Mouse (Mus musculus): Measurements from ENCODE around the gene Sf1.

The Sf1 gene

DNA sequence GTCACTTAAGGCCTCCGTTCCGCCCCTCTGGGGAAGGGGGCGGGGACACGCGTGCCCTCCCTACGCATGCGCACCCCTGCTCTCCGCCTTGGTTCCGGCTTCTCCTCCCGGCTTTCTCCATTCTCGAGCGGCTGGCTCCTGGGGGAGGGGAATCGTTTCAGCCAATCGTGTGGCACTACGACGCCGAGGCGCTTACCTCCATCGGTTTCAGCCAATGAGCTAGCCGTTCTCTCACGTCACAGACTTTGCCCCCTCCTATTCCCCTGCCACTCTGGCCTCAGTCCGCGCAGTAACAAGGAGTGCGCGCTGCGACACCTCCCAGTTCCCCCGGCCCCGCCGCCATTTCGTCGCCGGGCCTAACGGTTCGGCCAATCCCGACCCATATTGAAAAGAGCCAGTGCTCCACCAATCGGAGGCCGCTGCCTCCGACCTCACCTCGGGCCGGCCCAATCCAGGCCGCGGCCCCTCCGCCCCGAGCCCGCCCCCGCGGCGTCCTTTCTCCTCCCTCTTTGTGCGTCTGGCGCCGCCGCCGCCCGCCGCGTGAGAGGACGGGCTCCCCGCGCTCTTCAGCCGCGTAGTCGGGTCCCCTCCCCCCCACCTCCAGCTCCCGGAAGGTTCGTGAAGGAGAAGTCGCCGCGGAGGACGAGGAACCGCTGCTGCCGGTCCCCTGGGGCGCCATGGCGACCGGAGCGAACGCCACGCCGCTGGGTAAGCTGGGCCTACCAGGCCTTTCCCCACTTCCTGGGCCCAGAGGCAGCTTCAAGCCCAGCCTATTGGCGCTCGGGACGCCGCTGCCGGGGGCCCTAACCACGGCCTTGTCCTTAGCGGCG is at the start of gene Sf1:
TSS of gene Sf1 (plus strand) at position 280 of the 830 bp plus-strand sequence.
- DNase-seq: peak; percentile 99 to 100

DNA sequence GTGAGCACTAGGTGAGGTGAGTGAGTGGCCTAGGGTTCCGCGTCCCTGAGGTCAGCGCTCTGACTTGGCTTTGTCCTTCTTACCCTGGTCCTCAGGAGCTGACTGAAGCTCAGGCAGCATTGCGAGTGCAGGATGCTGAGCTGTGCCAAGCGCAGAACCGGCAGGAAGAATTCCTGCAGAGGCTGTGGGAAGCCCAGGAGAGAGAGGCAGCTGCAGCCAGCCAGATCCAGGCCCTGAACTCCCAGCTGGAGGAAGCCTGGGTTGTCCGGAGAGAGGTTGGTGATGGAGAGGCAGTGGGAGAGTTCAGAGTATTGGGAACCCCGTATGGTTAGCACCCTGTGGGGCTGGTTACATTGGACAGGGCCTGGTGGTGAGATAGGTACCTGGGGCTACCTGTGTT is 49.7 kb upstream of the Sf1 start:
- DNase-seq: no peak

DNA sequence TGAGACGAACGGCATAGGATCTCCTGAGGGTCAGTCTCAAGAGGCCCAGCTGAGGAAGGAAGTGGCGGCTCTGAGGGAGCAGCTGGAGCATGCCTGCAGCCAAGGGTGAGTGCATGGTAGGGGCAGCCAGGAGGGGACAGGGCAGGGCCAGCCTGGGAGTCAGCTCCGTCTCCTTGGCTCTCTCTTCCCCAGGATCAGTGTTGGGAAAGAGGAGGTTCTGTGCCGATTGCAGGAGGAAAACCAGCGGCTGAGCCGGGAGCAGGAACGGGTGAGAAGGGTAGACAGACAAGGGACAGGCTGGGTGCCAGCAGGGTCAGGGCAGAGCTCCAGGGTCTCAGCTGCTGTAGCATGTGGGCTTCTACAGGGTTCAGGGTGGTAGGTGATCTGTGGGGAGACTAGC is 49.0 kb upstream of the Sf1 start:
- no peak for DNase-seq

DNA sequence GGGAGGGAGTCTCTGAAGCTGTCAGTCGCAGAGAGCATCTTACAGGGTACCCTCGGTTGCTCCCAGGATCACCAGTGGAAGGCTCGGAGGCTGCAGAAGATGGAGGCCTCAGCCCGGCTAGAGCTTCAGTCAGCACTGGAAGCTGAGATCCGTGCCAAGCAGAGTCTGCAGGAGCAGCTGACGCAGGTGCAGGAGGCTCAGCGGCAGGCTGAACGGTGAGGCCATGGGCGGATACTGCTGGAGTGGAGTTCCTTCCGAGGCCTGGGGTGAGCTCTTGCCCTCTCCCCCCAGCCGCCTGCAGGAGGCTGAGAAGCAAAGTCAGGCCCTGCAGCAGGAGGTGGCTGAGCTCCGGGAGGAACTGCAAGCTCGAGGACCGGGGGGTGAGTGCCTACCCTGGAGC is 47.9 kb upstream of the Sf1 start:
- no peak for DNase-seq

DNA sequence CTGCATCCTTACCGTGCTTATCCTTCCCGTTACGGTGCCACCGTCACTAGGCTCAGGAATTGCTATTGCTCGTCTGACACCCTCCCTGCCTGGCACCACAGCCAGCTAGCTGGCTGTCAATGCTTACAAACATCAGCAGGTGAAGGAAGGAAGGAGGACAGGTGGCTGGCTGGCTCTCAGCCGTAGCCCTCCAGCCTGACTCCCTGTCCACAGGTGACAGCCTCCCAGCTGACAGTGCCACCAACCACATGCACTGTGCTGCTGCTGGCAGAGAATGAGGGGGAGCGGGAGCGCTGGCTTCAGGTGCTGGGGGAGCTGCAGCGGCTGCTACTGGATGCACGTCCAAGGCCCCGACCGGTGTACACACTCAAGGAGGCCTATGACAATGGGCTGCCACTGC is 45.3 kb upstream of the Sf1 start:
- DNase-seq: no peak

DNA sequence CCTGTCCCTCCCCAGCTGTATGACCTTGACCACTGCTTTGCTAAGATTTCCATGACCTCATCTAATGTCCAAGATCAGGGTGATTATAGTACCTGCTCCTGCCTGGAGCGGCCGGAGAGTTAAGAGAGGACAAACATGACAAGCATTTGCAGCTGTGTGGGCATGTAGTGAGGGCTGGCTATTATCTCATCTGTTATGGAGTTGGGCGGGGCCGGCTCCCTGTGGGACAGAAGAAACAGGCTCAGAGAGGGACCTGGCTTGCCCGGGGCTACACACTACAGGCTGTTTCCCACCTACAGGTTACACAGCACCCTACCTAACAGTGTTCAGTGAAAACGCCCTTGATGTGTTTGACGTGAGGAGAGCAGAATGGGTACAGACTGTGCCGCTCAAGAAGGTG is 42.1 kb upstream of the Sf1 start:
- DNase-seq: no peak

DNA sequence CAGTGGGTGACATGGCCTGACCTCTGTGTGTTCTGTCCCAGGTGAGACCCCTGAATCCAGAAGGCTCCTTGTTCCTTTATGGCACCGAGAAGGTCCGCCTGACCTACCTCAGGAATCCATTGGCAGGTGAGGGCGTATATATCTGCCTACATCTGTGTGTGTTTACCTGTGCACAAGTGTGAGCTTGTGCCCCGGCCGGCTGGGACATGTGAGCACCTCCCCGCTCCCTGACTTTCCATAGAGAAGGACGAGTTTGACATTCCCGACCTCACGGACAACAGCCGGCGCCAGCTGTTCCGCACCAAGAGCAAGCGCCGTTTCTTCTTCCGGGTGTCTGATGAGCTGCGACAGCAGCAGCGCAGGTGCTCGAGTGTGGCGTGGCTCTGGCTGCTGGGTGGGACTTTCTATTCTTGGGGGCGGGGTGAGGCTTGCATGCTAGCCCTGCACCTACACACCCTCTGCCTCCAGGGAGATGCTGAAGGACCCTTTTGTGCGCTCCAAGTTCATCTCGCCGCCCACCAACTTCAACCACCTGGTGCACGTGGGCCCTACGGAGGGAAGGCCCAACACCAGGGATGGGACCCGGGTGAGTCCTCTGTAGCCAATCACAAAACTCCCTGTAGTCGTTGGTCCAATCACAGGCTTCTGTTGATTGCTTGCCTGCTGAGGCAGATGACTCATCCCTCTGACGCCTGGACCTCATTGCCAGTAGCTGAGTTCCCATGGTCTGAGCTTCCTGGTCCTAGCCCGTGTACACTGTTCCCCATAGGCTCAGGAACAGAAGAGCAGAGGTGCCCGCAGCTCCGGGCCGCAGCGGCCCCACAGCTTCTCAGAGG is 41.5 kb upstream of the Sf1 start:
- DNase-seq: no peak

DNA sequence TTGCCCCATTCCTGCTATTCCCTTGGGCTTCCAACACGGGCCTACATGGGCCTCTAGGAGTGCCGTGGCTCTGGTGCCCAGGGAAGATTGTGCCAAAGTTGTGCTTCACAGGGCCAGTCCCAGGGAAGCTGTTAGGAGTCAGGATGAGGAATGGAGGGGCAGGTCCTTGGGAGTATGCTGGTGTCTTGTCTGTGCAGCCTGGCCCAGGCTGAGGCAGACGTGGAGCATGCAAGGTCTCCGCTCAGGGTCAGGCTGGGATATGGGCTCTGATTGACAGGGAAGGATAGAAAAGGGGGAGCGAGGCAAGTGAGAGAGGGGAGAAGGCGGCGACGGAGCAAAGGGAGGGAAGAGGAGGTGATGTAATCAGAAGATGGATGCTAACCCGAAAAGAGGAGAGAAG is 38.7 kb upstream of the Sf1 start:
- DNase-seq: no peak

DNA sequence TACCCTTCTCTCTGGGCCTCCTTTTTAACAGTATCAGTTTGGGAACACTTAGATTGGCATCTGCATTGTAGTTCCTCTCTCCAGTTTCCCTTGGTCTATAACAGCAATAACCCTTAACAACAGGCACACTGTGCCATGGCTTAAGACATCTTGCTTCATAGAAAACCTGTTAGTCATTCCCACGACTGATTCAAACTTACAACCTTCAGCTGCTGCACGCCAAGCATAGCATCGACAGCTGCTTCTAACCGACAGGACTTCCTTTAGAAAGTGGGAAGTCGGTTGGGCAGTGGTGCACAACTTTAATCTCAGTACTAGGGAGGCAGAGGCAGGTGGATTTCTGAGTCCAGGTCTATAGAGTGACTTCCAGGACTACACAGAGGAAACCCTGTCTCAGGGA is 32.3 kb upstream of the Sf1 start:
- DNase-seq: no peak

DNA sequence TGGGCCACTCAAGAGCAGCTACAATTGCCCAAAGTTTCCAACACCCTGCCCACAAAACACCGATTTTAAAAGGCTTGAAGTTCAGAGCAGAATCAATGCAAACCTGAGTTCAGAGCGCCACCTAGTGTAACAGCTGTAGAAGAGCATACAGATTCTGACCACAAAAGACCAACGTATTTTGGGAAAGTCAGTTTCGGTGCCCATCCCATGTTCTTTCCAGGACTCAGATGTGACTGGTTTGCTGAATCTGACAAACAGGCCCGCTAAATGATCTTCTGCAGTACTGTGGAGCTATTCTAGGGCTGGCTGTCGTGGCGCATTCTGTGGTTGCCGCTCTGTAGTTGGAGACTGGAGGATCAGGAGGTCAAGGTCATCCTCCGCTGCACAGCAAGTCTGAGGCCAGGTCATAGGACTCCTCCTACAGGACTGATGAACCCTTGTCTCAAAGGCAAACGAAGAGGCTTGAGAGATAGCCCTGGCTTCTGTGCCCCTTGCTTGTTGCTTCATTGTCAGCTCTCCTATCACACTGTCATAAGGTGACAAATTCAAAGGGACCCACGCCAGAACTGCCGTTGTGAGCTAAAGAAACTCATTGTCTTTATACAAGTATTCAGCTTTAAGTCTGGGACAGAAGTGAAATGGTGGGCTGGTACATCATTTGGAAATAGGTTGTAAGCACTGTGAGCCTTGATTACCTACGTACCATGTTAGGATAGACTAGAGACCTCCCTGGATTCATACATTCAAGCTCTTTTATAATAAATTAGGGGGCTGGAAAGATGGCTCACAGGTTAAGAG is 31.6 kb upstream of the Sf1 start:
- peak; percentile 48 to 67 for DNase-seq

DNA sequence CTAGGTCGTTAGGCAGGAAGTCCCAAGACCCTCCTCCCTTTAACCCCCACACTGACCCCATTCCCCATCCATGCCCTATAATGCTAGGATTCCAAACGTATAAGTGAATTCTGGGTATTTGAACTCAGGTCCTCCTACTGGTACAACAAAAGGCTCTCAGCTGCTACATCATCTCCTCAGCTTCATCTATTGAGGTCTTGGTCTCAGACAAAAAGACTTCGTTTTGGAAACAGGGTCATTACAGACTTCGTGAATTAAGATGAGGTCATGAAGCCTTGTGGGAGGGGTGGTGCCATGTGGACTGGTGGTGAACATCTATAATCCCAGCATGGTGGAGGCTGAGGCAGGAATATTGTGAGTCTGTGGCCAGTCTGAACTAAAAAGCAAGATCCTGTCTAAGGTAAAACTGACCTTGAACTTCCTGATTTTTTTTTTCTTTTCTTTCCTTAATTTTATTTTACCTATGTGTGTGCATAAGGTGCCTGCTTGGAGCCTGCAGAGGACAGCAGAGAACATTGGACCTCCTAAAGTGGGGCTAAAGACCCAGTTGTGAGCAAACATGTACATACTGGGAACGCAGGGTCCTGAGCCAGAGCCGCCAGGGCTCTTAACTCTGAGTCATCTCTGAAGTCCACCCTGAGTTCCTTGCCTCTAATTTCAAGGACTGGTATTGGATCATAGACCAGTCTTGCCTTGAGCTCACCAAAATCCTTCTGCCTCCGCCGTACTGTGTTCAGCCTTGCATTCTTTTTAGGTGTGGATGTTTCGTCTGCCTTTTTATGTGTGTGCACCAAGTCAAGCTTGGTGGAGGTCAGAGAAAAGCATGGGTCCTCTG is 29.5 kb upstream of the Sf1 start:
- no peak for DNase-seq

DNA sequence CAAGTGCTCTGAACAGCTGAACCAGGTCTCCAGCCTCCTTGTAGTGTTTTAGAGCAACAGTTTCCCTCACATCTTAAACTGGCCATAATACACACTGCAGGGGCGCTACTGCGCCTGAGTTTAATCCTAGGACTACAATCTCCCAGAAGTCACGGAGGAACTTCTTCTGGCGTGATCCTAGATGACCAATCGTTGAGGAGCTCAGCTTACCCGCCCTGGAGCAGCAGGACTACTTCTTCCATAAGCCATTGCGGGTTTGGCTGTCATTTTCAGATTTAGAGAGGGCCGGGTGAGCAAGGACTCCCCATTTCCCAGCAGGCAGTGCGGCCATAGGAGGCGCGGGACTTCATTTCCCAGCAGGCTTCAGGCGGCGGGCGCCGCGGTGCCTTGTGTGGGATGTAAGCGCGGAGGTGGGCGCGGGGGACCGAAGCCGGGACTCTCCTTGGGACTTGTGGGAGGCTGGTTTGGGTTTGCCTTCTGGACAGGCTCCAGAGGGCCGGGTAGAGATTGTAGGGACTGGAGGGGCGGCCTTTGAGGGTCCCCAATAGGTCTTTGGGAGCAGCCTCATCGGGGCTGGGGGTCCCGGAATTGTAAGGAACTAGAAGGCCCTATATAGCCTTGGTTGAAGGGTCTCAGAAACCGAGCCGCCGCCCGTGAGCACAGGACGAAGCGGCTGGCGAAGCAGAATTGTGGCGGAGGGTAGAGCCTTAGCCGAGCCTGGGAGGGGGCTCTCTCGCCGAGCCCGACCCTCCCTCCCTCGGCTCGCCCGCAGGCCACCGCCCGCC is 28.6 kb upstream of the Sf1 start, which contains the start of gene Men1:
TSS of gene Men1 (plus strand) at position 307 of the 785 bp plus-strand sequence.
- peak; percentile 95 to 98 for DNase-seq

DNA sequence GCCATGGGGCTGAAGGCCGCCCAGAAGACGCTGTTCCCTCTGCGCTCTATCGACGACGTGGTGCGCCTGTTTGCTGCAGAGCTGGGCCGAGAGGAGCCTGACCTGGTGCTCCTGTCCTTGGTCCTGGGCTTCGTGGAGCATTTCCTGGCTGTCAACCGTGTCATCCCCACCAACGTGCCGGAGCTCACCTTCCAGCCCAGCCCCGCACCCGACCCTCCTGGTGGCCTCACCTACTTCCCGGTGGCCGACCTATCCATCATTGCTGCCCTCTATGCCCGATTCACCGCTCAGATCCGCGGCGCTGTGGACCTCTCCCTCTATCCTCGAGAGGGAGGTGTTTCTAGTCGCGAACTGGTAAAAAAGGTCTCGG is 28.0 kb upstream of the Sf1 start:
- peak; percentile 29 to 68 for DNase-seq

DNA sequence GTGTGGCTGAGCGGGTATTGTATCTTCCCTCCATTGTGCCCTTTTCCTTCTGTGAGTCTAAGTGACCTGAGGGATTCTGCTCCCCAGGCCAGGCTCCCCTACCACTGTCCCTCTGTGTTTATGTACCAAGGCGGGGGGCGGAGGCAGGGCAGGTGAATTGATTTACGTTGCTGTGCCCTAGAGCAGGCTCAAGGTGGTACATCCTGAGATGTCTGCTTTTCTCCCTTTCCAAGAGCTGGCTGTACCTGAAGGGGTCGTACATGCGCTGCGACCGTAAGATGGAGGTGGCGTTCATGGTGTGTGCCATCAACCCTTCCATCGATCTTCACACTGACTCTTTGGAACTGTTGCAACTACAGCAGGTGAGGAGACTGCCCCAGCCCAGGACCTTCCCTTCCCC is 26.6 kb upstream of the Sf1 start:
- DNase-seq: no peak

DNA sequence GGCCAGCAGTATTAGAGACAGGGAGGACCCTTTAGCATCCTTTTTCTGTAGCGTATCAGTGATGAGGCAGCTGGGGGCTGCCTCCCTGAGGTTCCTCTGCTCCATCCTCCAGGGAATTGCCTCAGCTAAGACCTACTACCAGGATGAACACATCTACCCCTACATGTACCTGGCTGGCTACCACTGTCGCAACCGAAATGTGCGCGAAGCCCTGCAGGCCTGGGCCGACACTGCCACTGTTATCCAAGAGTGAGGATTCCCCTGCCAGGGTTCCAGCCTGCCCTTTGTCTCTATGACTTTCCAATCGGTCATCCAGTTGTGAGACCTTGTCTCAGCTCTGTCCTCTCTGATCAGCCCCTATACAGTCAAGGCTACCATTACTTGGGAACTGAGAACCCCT is 25.3 kb upstream of the Sf1 start:
- DNase-seq: no peak

DNA sequence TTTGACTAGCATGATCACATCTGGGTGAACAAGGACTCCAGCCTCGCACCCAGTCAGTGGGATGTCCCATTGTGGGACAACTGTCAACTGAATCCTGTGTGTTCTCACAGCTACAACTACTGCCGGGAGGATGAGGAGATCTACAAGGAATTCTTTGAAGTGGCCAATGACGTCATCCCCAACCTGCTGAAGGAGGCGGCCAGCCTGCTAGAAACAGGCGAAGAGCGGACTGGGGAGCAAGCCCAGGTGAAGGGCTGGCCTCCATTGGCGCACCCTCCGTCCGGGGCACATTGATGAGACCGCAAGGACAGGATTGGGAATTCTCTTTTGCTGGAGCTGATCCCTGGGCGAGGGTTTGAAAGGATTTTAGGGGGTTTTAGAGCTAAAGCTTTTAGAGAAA is 24.8 kb upstream of the Sf1 start:
- no peak for DNase-seq

DNA sequence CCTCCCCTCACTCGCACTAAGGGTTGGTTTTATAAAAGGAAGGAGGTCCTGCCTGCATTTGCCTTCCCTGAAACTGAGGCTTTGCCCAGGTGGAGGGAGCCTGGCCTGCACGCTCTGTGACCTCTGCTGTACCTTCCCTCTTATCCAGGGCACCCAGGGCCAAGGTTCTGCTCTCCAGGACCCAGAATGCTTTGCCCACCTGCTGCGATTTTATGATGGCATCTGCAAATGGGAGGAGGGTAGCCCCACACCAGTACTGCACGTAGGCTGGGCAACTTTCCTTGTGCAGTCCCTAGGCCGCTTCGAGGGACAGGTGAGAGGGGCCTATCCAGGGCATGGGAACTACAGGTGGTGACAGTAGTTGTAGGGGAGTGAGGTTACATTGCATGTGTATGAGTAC is 24.3 kb upstream of the Sf1 start:
- no peak for DNase-seq

DNA sequence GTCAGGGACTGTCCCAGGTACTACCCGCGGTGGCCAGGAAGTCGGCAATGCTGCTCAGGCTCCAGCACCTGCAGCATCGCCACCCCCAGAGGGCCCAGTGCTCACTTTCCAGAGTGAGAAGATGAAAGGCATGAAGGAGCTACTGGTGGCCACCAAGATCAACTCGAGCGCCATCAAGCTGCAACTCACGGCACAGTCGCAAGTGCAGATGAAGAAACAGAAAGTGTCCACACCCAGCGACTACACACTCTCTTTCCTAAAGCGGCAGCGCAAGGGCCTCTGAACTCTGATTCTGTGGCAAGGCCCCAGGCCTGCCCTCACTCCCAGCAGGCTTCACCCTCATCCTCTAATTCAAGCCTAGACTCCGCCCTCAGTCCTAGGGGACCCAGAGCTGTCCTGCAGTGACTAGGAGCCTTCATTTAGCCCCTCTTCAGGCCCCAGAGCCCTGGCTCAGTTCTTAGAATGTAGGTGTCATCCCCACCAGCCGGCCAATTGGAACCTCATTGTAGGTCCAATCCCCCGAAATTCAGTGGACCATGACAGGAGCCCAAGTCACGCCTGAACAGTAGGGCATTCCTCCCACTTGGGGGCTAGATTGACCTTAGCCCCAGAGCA is 23.5 kb upstream of the Sf1 start:
- peak; percentile 69 to 91 for DNase-seq

DNA sequence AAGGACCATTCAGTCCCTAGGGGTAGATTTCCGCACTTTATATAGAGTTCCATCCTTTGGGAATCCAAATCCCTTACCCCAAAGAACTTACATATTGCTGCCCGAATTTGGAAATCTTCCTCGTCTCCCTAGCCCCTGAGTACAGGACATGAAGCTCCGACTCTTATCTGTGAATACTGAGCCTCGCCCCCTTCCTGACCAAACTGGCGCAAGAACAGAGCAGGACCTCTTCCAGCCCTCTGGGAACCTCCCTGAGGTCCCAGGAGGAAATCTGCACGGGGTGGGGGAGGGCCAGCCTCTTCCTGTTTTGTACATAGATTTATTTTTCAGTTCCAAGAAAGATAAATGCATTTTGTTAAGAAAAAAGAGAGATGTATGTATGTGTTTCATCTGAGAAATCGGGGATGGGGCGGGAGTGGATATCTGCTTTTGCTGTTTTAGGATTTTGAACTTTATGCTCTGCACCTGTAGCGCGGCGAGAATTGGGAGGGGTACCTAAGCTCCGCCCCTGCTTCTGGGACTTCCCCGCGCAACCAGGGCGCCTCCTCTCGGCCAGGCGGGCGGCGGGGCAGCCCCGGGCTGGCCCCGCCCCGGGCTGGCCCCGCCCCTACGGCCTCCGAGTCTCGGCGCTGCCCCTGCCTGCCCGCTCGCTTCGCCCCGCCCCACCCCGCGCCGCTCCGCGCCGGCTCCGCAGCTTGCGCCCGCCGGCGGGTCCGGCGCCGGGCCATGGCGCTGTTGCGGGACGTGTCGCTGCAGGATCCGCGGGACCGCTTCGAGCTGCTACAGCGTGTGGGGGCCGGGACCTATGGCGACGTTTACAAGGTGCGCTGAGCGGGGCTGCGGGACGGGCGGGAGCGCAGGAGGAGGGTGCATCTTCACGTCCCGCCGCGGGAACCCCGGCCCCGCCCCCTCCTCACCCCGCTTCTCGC is 22.7 kb upstream of the Sf1 start, which contains the start of gene Map4k2:
TSS of gene Map4k2 (plus strand) at position 612 of the 929 bp plus-strand sequence.
- DNase-seq: peak; percentile 93 to 96
